Mouse (Mus musculus): Measurements from ENCODE around the gene Fgfr2.

Fgfr2 gene

DNA sequence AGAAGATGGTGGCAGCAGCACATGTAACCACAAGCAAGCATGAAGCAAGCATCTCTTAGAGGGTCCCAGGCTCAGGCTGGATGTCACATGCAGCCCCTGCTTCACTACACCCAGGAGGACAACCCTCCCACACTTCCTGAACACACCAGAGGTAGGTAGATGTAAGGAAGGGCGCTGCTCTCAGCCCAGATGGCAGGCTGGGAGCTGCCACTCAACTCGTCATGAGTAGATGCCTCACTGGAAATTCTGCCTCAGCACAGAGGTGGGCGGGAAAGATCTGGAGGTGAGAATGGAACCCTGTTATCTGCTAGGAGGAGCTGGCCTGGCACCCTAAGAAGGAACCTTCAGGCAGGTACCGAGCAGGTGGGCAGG lies 355.2 kb downstream of the Fgfr2 start:
- DNase-seq = no peak

- DNase-seq = no peak
These were observed 355.7 kb downstream of the Fgfr2 start for GRCm38 (mm10) chr7:132767233-132767998.

- no peak for DNase-seq
These were observed 356.8 kb downstream of the Fgfr2 start for GRCm38 (mm10) chr7:132766235-132766871.

GRCm38 (mm10) chr7:132765629-132766186 lies 357.4 kb downstream of the Fgfr2 start:
- DNase-seq = no peak

DNA sequence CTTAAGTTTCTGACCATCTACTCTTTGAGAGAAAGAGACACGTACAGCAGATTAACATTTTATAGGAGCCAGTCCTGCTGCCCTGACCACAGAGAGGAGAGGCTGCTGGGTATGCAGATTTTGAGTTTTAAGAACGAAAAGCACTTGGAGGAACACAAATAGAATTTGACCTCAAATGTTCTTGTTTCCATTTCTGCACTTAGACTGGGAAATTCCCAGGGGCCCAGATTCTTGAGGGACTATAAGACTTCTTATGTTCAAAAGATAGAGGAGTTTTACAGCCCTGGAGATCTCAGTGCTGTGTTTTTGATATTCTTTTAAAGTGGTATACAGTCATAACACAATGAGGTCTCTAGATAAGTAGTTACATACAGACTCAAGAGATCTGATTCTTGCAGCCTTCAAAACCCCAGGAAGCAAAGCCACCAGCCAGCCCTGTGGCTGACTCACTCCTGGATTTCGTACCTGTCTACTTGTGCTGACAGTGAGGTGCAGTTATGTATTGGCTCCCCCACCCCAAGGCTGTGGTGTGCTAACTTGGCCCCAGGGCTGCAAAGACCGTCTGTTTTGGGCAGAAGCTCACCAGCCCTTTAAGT lies 358.2 kb downstream of the Fgfr2 start:
- no peak for DNase-seq

- no peak for DNase-seq
These were observed 358.8 kb downstream of the Fgfr2 start for GRCm38 (mm10) chr7:132764314-132764713.

- DNase-seq = no peak
These were observed 359.2 kb downstream of the Fgfr2 start for GRCm38 (mm10) chr7:132763911-132764310.

- no peak for DNase-seq
These were observed 359.8 kb downstream of the Fgfr2 start for GRCm38 (mm10) chr7:132763351-132763750.

DNA sequence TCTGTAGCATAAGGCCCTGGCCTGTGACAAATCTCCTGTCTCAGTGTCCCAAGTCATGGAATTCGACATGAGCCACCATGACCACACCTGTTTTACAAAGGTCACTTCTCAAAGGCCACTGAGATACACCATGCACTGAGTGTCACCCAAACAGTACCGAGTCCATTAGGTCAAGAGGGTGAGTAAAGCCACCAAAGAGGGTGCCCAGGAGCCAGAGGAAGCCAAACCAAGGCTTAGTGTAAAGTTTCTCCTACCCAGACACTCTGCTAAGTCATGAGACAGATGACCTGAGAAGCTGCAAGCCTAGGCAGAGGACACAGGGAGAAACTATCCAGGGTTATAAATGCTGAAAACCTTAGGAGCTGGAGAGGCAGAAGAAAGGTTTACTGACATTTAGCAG lies 361.7 kb downstream of the Fgfr2 start:
- no peak for DNase-seq

GRCm38 (mm10) chr7:132760589-132761180 lies 362.5 kb downstream of the Fgfr2 start:
- no peak for DNase-seq

GRCm38 (mm10) chr7:132759926-132760325 lies 363.2 kb downstream of the Fgfr2 start:
- peak; percentile 73 for DNase-seq

DNA sequence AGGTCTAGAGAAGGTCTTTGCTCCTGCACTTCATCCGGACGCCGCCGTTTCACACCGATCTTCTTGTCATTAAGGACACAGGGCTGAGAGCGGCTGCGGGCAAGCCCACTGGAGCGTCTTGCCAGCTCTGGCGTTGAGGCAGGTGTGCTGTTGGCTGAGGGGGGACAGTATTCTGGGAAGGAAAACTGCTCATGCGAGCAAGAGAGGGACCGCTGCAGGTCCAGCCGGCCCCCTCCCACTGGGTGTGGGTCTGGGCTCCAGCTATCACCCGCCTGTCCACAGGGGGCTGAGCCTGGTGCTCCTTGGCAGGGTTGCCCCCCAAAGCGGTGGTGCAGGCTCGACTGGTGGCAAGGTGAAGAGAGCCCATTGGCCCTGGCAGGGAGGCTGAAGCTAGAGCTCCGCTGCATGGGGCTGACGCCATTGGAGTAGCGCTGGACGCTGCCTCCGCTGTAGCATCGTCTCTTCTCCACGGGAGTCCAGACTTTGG lies 363.7 kb downstream of the Fgfr2 start:
- DNase-seq = no peak

GRCm38 (mm10) chr7:132758875-132759274 lies 364.3 kb downstream of the Fgfr2 start:
- DNase-seq = no peak

- no peak for DNase-seq
These were observed 366.8 kb downstream of the Fgfr2 start for GRCm38 (mm10) chr7:132756325-132756724.

GRCm38 (mm10) chr7:132754389-132754750 lies 368.8 kb downstream of the Fgfr2 start:
- DNase-seq = no peak

- no peak for DNase-seq
These were observed 369.4 kb downstream of the Fgfr2 start for GRCm38 (mm10) chr7:132753518-132754388.

- no peak for DNase-seq
These were observed 371.4 kb downstream of the Fgfr2 start for GRCm38 (mm10) chr7:132751716-132752115.

GRCm38 (mm10) chr7:132749504-132749903 lies 373.6 kb downstream of the Fgfr2 start:
- no peak for DNase-seq

GRCm38 (mm10) chr7:132748076-132748769 lies 374.9 kb downstream of the Fgfr2 start:
- no peak for DNase-seq

GRCm38 (mm10) chr7:132747096-132747495 lies 376.1 kb downstream of the Fgfr2 start:
- peak; percentile 67 for DNase-seq

- no peak for DNase-seq
These were observed 380.2 kb downstream of the Fgfr2 start for GRCm38 (mm10) chr7:132742912-132743311.

DNA sequence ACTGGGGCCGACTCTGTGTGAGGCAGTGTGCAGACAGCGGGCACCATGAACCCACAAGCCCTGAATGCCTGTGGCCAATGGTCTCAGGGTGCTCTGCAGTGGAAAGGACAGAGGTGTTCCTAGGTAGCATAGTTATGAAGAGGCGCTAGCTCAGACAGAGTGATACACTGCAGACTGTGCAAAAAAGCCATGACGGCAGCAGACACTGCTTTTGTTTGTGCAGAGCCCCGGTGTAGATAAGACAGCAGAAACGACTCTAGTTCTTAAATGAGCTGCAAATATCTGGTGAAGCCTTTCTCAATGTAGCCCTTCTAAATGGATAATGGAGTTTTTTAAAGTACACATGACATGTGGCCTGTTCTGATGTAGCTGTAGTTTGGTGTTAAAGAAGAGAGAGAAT lies 383.3 kb downstream of the Fgfr2 start:
- no peak for DNase-seq

Measured in cerebellum, adult 11 months (tissue).